Mouse (Mus musculus): ENCODE results near the gene Smndc1. TPM values are rescaled to one million over a fixed set of nuclear protein-coding genes. Genes with fewer than 3 reads are reported as not detected.

The Smndc1 gene
- polyA plus RNA-seq (2012; rRNA removed) = 23.1 and 23.4 TPM in 2 replicates

DNA sequence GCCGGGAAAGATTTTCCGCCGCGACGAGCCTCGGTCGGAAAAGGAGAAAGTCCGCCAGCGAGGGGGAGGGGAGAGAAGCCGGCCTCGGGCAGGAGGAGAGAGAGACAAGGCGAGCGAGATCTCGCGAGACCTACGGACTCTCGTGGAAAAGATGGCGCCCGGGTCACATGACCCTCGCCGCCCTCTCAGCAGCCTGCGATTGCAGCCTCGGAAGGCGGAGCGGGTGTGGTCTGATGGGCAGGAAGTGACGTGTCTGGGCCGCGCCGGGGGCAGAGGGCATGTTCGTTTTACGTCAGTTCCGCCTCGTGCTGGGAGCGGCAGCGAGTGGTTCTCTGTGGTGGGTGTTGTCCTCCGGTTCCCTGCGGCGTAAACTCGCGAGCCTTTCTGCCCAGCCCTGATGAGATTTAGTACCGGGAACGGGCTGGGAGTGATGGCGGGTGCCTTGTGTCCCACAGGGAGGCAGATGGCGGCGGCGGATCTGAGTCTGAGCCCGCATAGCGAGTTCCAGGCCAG lies at the start of gene Smndc1:
TSS of gene Smndc1 (minus strand) at position 84 of the 513 bp plus-strand sequence.

DNA sequence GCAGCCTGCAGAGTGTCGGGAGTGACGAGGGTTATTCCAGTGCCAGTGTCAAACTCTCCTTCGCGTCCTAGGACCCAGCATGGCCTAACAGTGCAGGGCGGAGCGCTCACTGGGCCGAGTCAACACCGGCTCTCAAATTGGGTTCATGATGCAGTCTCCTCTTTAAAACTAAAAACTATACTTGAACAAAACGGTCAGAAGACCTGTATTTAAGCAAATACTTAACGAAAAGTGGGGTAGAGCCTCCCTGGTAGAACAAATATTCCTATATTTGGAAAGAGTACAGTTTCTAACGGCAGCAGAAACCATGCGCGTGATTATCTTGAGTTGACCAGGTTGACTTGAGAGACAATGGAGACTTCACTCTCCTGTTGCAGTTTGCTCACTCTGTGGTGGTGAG lies 18.7 kb downstream of the Smndc1 start, which contains the start of gene Gm10197:
TSS of gene Gm10197 (minus strand) at position 101 of the 400 bp plus-strand sequence.

Other genes starting within 250 kb of the Smndc1 start
- 35.8 and 36.2 TPM in 2 replicates for gene Mxi1, start 80.1 kb downstream of the Smndc1 start, polyA plus RNA-seq (2012; rRNA removed)
- not detected in 2 replicates for gene Gm10197, start 18.8 kb downstream of the Smndc1 start, polyA plus RNA-seq (2012; rRNA removed)
- 3.8 and 4.3 TPM in 2 replicates for gene Dusp5, start 138.5 kb upstream of the Smndc1 start, polyA plus RNA-seq (2012; rRNA removed)
- 30.1 and 31.3 TPM in 2 replicates for gene Nutf2-ps1, start 198.5 kb upstream of the Smndc1 start, polyA plus RNA-seq (2012; rRNA removed)
- 34.1 and 35.6 TPM in 2 replicates for gene Smc3, start 209.8 kb upstream of the Smndc1 start, polyA plus RNA-seq (2012; rRNA removed)